Mouse (Mus musculus) forebrain, embryonic 14.5 days (tissue): ENCODE data around the gene Ints3. TPM values are rescaled to one million over a fixed set of nuclear protein-coding genes. Genes with fewer than 3 reads are reported as not detected.

Experiments
- ATAC-seq: fragments of 200-750 bp; cut with Nextera tagmentation; 2 replicates; pipeline ENCODE4 v1.8.0; 2017; ENCODE audit warnings: mild to moderate bottlenecking, moderate library complexity
- DNase-seq: peaks from one replicate; pipeline ENCODE4 v3.0.0-alpha.2; 2015; ENCODE audit warnings: low spot score
- H3K27ac ChIP-seq: fragments of 300-500 bp; sonication (generic); 2 replicates; pipeline ENCODE4 v1.5.1; 2014; ENCODE audit warnings: low read depth, mild to moderate bottlenecking, control low read depth, low read length, moderate library complexity
- H3K27me3 ChIP-seq: fragments of 300-500 bp; sonication (generic); replicated peaks from 2 replicates; pipeline ENCODE4 v1.6.1; 2014; ENCODE audit warnings: low read length, control low read depth, mixed read lengths; ENCODE audit not compliant: control insufficient read depth, insufficient read depth
- H3K36me3 ChIP-seq: fragments of 300-500 bp; sonication (generic); 2 replicates; pipeline ENCODE4 v1.6.1; 2014; ENCODE audit warnings: low read length, control low read depth; ENCODE audit not compliant: control insufficient read depth, insufficient read depth
- H3K4me1 ChIP-seq: fragments of 300-500 bp; sonication (generic); 2 replicates; pipeline ENCODE4 v1.6.1; 2014; ENCODE audit warnings: antibody characterized with exemption, low read length, control low read depth; ENCODE audit not compliant: control insufficient read depth, insufficient read depth
- H3K4me2 ChIP-seq: fragments of 300-500 bp; sonication (generic); 2 replicates; pipeline ENCODE4 v1.6.1; 2014; ENCODE audit warnings: mild to moderate bottlenecking, control low read depth, low read length
- H3K4me3 ChIP-seq: fragments of 300-500 bp; sonication (generic); 2 replicates; pipeline ENCODE4 v1.5.1; 2014; ENCODE audit warnings: low read depth, low read length, control low read depth
- H3K9ac ChIP-seq: fragments of 300-500 bp; sonication (generic); 2 replicates; pipeline ENCODE4 v1.6.1; 2014; ENCODE audit warnings: mild to moderate bottlenecking, low read length, control low read depth, moderate library complexity
- H3K9me3 ChIP-seq: fragments of 300-500 bp; sonication (generic); replicated peaks from 2 replicates; pipeline ENCODE4 v1.6.1; 2016; ENCODE audit warnings: low read length, control low read depth, mixed read lengths; ENCODE audit not compliant: control insufficient read depth
- WGBS: fragments of 180-500 bp; shearing (Covaris S2); extraction: QIAGEN DNeasy Blood & Tissue Kit; methylation state at CpG from one replicate; pipeline ENCODE4 v1.1.7; 2014; 5-methylcytosine and 5-hydroxymethylcytosine counted together
- polyA plus RNA-seq: library from polyadenylated mRNA; unstranded; fragments of >200 nt; fragmentation: Nextera tagmentation; extraction: Ambion mirVana; gene quantifications from 2 replicates; pipeline ENCODE4 v1.2.1, GENCODE M21; 2014

Ints3 gene
- polyA plus RNA-seq, 1 experiment from 2014 or later = 20.7 TPM

DNA sequence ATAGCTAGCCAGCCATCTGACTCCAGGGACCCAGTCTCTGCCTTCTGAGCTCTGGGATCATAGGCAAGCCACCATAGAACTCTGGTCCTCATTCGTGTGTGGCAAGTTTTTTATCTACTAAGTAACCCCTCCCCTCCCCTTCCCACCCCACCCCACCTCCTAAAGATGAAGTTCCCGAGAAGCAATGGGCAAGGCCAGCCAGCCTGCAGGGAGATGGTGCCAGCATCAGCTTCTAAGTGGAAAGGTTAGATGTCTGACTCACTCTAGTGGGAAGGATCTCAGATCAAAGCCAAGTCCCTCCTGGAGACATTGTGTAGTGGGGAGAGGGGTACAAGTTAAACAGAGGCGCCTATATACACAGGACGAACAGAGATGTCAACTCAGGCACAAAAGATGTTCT, 42.4 kb downstream of the Ints3 start:
- Histone ChIP-seq H3K4me3 (no peak overlapping the region), H3K36me3 (peaks cover 62% of the 10 kb centered on the region), H3K27me3 (no peaks in the 10 kb centered on the region), H3K27ac (no peak overlapping the region), H3K9me3 (no peaks in the 10 kb centered on the region), H3K4me2 (no peak overlapping the region), H3K9ac (no peak overlapping the region), H3K4me1 (peaks cover 21% of the 10 kb centered on the region)
- no peak for ATAC-seq
- no peak for DNase-seq
- 78% methylated on average over 4 of the region's 4 CpGs for WGBS

DNA sequence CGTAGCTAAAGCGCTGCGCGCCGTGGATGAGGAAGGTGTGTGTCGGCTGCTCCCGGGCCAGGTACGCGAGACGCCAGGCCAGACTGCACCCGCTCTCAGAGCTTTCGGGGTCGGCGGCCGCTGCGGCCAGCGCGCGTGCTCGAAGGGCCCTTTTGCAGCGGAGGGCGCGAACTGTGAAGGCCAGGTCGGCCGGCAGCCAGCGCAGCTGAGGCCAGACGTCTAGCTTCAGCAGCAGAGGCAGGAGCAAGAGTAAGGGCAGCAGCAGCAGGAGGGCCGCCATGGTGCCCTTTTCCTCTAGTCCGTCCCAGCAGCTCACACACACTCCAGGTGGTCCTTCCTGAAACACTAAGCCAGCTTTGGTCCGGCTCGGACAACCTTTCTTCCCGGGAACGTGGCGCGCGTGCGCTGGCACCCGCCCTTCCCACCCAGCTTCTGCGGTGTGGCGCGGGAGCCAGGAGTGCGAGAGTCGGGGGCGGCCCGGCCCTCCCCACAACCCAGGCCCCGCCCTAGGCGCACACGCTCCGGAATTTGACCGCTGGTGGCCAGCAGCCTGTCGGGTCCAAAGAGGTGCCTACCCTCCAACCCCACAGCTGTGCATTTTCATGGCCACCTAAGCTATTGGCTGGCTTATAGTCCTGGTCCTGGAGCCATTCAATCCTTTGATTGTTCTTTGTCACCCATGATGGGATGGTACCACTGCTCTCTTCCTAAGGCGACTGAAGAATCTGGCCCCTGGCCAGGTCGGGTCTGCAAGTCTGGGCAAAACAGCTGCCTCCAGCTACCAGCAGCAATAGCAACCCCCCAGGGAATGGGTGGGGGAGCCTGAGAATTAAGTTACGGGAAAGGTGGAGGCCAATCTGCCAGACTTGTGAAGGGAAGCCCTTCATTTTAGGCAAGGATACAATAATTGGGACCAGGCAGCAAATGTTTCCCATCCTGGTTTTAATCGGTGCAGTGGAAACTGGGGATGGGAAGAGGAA, 43.6 kb downstream of the Ints3 start, which contains the start of gene Slc27a3:
TSS of gene Slc27a3 (minus strand) at position 428 of the 980 bp plus-strand sequence.
- Histone ChIP-seq H3K4me1 (peaks cover 21% of the 10 kb centered on the region), H3K4me3 (peak within 1 kb of the TSS; percentile 68), H3K4me2 (peak within 1 kb of the TSS; percentile 95), H3K27me3 (no peaks in the 10 kb centered on the region), H3K9ac (peak within 1 kb of the TSS; percentile 91), H3K9me3 (no peaks in the 10 kb centered on the region), H3K36me3 (peaks cover 55% of the 10 kb centered on the region), H3K27ac (peak within 1 kb of the TSS; percentile 85)
- peak; percentile 62 for DNase-seq
- peak; percentile 68 for ATAC-seq
- 1% methylated on average over 55 of the region's 55 CpGs for WGBS

DNA sequence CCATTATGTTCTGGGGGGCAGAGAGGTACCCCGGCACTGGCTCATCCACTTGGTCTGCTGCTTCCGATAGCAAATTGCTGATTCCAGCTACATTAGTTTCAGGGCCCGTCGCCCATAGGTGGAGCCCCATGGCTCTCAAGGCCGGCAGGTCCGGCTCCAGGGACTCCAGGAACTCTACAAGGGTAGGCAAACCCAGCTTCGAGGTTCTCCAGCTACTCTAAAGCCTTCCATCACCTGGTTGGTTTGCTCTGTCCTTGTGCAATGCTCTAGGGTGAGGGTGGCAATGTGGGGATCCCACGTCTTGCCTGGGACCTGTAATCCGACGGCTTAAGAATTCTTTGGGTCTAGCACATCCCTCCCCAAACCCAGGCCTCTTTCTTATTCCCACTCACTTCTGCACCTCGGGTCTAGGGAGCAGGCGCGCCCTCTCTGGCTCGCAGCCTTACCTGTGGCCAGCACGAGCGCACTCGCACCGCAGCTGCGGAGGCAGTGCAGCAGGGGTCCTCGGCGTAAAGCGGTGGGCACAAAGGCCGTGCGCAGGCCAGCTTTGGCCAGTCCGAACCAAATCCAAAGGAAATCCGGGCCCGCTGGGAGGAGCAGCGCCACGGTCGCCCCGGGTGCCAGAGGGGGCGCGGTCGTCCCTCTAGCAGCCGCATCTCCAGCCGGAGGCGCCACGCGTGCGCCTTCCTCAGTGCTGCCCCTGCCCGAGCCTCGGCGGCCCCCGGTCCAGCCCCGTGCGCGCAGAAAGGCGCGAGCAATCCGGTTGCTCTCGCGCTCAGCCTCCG, 44.5 kb downstream of the Ints3 start:
- H3K9me3 ChIP-seq = no peaks in the 10 kb centered on the region
- no peaks in the 10 kb centered on the region for H3K27me3 ChIP-seq
- 3% methylated on average over 53 of the region's 53 CpGs for WGBS
- H3K4me1 ChIP-seq = peaks cover 21% of the 10 kb centered on the region
- H3K4me3 ChIP-seq = peak overlapping the region; percentile 68
- ATAC-seq (peak; percentile 75), DNase-seq (peak; percentile 60)
- peak overlapping the region; percentile 91 for H3K9ac ChIP-seq
- peaks cover 46% of the 10 kb centered on the region for H3K36me3 ChIP-seq
- peak overlapping the region; percentile 95 for H3K4me2 ChIP-seq
- H3K27ac ChIP-seq = peak overlapping the region; percentile 85

DNA sequence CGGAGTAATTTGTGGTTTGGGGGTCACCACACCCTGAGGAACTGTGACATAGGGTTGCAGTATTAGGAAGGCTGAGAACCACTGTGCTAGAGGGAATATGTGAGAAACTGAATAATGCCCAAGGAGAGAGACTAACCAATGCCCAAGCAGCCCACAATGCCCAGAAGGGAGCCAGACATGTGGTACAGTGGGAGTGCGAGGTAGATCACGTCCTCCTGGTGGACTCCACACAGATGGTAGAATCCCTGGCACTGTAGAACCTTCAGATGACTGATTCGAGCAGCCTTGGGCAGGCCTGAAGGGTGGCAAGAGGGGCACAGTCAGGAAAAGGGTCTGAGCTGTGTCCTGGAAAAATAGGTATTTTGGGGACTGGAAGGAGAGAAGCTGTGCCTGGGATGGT, 45.2 kb downstream of the Ints3 start:
- Histone ChIP-seq H3K9me3 (no peaks in the 10 kb centered on the region), H3K36me3 (peaks cover 38% of the 10 kb centered on the region), H3K4me3 (peak overlapping the region; percentile 68; the same call in 1 of the 2 replicates), H3K9ac (peak overlapping the region; percentile 91; the same call in 1 of the 2 replicates), H3K4me1 (peaks cover 21% of the 10 kb centered on the region), H3K27me3 (no peaks in the 10 kb centered on the region), H3K4me2 (peak overlapping the region; percentile 95), H3K27ac (no peak overlapping the region)
- DNase-seq (no peak), ATAC-seq (no peak)
- 79% methylated on average over 4 of the region's 4 CpGs for WGBS

DNA sequence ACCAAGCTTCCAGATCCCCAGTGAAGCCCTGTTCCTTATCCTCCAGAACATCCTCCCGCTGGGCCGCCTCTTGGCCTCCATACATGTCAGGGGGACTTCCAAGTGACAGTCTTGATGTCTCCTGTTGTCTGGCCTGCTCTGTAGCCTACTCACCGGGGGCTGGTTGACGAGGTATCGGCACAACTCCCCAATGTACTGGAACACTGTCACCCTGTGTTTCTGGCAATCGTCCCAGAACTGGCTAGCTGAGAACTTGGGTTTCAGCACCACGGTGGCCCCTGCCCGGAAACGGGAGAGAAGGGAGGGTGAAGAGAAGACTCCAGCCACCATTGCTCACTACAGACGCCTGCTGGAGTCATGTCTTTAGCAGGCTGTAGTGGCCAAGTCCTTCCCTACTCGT, 45.9 kb downstream of the Ints3 start:
- Histone ChIP-seq H3K9me3 (no peaks in the 10 kb centered on the region), H3K36me3 (peaks cover 31% of the 10 kb centered on the region), H3K9ac (peak overlapping the region; percentile 17; the same call in 1 of the 2 replicates), H3K4me1 (peaks cover 21% of the 10 kb centered on the region), H3K27me3 (no peaks in the 10 kb centered on the region), H3K4me2 (peak overlapping the region; percentile 95), H3K4me3 (no peak overlapping the region), H3K27ac (no peak overlapping the region)
- no peak for ATAC-seq
- 40% methylated on average over 11 of the region's 11 CpGs for WGBS
- peak; percentile 33 for DNase-seq

DNA sequence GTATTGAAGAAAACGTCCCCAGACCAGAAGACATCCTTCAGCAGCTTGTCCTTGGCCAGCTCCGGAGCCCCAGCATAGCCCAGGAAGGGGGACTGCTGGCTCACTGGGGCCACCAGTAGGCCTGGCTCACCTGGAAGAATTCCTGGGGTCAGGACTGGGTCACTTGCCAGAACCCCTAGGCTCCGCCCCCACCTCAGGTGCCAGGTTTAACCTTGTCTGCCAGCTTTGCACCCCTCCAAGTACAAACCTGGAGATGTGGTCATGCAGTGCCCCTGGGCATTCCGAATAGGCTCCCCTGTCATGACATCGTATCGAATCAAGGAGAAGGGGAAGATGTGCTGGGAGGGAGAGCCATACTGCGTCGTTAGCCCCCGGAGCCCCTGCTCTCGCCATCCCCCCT, 46.6 kb downstream of the Ints3 start:
- 93% methylated on average over 10 of the region's 10 CpGs for WGBS
- H3K36me3 ChIP-seq = peaks cover 25% of the 10 kb centered on the region
- no peak overlapping the region for H3K9ac ChIP-seq
- DNase-seq = no peak
- no peaks in the 10 kb centered on the region for H3K27me3 ChIP-seq
- H3K4me3 ChIP-seq = no peak overlapping the region
- no peaks in the 10 kb centered on the region for H3K9me3 ChIP-seq
- no peak overlapping the region for H3K27ac ChIP-seq
- no peak for ATAC-seq
- peaks cover 21% of the 10 kb centered on the region for H3K4me1 ChIP-seq
- no peak overlapping the region for H3K4me2 ChIP-seq

DNA sequence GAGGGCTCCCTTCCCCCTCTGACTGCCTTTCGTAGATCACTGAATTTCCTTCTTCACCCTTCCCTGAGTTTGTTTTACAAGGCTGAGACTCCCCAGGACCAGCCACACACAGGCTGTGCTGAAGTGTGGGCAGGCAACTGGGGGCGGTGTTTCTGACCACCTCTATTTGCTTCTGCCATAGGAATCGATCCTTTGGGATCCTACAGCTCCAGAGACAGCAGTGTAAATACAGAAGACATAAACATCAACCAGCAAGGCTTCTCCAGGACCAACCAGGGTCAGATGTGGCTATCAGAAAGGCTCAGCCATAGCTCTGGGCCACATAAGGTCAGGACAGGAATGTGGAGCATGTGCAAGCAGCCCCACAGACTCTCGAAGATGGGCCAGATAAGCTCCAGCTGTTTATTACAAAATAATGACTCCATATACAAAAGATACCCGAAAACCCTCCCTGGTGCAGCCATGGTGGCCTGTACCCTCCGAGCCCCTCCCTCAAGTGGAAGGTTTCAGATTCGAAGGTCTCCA, 48.5 kb downstream of the Ints3 start:
- no peak overlapping the region for H3K9ac ChIP-seq
- no peak overlapping the region for H3K4me3 ChIP-seq
- DNase-seq (no peak), ATAC-seq (no peak)
- no peaks in the 10 kb centered on the region for H3K9me3 ChIP-seq
- no peak overlapping the region for H3K4me2 ChIP-seq
- H3K27me3 ChIP-seq = no peaks in the 10 kb centered on the region
- 90% methylated on average over 7 of the region's 7 CpGs for WGBS
- peaks cover 12% of the 10 kb centered on the region; the same call in 1 of the 2 replicates for H3K36me3 ChIP-seq
- H3K4me1 ChIP-seq = peaks cover 17% of the 10 kb centered on the region
- H3K27ac ChIP-seq = no peak overlapping the region

DNA sequence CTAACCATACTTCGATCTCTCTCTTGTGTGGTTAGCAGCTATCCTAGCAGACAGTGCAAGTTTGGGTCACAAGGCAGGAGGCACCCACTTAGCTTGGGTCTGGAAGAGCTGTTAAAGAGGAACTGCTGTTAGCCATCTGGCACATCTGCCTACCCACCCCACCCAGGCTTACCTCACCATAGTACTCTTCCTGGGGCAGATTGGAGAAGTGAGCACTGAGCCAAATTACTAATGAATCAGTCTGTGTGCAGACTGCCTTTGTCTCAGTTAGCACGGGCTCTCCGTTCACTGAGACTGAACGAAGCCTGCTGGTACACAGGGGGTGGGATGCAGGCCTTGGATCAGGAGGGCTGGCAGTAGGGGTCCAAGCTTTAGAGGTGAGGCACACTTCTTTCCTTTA, 49.7 kb downstream of the Ints3 start:
- Histone ChIP-seq H3K4me3 (no peak overlapping the region), H3K36me3 (peaks cover 12% of the 10 kb centered on the region; the same call in 1 of the 2 replicates), H3K4me2 (no peak overlapping the region), H3K27ac (no peak overlapping the region), H3K9ac (no peak overlapping the region), H3K9me3 (no peaks in the 10 kb centered on the region), H3K4me1 (peaks cover 14% of the 10 kb centered on the region), H3K27me3 (no peaks in the 10 kb centered on the region)
- ATAC-seq (peak; percentile 66), DNase-seq (peak; percentile 66)
- WGBS = 46% methylated on average over 4 of the region's 4 CpGs
